Mouse (Mus musculus): ENCODE measurements at regions not wholly inside any gene's neighbourhood (a gene's known extent, or its start where the extent isn't known, plus 50 kb on each side); places are given as distances from the start of the nearest gene placed in this dataset.

- no peak for DNase-seq (ENCODE audit: low read depth, low spot score)
These were observed 721.7 kb upstream of the Cited2 start for GRCm38 (mm10) chr10:17001320-17001719.

- DNase-seq (ENCODE audit: low read depth, low spot score) = no peak
These were observed 719.7 kb upstream of the Cited2 start for GRCm38 (mm10) chr10:17003123-17003849.

DNA sequence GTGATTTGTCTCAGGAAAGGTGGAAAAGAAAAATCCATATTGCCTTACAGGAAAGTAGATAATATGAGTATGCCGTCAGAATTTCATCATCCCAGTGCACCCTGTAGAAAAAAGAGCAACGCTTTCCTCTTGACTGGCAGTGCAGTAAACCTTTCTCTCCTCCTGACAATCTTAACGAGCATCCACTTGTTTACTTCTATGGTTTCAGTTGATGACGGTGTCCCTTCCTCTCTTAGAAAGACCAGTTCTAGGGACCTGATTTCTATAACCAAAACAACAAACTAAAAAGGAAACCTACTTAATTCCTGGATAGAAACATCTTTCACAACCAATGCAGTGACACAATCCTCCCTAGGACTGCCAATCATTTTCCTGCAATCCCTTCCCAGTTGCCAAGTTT, 714.3 kb upstream of the Cited2 start:
- DNase-seq (ENCODE audit: low read depth, low spot score) = no peak

- DNase-seq (ENCODE audit: low read depth, low spot score) = no peak
These were observed 713.0 kb upstream of the Cited2 start for GRCm38 (mm10) chr10:17010047-17010446.

GRCm38 (mm10) chr10:17011876-17012275, 711.1 kb upstream of the Cited2 start:
- DNase-seq (ENCODE audit: low read depth, low spot score) = no peak

DNA sequence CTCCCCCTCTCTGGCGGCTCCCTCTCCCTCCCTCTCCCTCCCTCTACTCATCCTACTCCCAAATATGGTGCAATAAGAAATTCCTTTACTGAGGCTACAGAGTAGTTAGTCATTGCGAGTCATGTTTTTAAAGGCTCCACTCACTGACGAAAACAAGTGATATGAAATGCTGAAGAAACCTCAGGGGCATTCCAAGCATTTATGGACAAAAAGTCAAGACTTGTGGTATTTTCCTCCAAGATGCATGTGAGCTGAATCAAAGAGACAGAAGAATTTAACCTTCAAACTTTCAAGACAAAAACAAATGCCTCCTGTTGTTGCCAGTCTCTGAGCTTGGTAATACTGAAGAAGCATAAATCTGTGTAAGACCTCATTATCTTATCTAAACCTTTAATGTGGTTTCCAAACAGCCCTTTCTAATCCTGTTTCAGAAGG, 710.5 kb upstream of the Cited2 start:
- no peak for DNase-seq (ENCODE audit: low read depth, low spot score)

- DNase-seq (ENCODE audit: low read depth, low spot score) = no peak
These were observed 708.2 kb upstream of the Cited2 start for GRCm38 (mm10) chr10:17014826-17015225.

DNA sequence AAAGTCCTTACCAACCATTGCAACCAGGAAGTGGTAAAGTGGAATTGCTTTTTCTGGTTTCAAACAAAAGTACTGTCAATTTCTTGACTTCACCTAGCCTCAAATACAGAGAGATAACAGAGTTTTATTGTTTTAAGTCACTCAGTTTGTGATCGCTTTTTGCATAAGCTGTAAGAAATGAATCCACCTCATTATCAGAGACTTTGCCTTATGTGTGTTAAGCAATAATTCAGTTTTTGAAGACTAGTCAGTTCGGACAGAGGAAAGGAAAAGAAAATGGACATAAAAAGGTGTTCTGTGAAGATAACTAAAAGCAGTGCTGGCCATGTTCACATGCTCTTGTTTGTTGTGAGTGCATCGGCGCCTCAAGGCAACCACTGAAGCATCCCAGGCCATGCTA, 706.2 kb upstream of the Cited2 start:
- no peak for DNase-seq (ENCODE audit: low read depth, low spot score)

- DNase-seq (ENCODE audit: low read depth, low spot score) = no peak
These were observed 700.5 kb upstream of the Cited2 start for GRCm38 (mm10) chr10:17022216-17023158.

- DNase-seq (ENCODE audit: low read depth, low spot score) = no peak
These were observed 699.3 kb upstream of the Cited2 start for GRCm38 (mm10) chr10:17023571-17024293.

DNA sequence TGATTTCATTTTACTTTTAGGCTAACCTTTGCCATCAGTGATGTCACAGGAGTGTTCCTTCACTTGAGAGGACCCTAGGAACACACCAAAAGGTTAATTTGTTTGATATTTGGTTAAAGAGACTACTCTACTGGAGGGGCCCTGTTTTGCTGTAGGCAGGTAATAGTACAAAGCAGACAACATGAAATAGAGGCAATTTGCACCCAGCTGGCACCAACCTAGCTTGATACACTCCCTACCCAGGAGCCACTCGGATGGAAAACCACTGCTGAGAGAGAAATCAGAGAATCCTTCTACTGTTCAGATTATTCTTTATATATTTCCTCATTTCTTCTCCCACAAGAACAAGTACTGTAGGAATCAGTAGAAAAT, 698.7 kb upstream of the Cited2 start:
- DNase-seq (ENCODE audit: low read depth, low spot score) = no peak

GRCm38 (mm10) chr10:17034892-17035775, 687.9 kb upstream of the Cited2 start:
- DNase-seq (ENCODE audit: low read depth, low spot score) = no peak

GRCm38 (mm10) chr10:17038259-17039043, 684.6 kb upstream of the Cited2 start:
- no peak for DNase-seq (ENCODE audit: low read depth, low spot score)

GRCm38 (mm10) chr10:17042090-17042489, 680.9 kb upstream of the Cited2 start:
- no peak for DNase-seq (ENCODE audit: low read depth, low spot score)

DNA sequence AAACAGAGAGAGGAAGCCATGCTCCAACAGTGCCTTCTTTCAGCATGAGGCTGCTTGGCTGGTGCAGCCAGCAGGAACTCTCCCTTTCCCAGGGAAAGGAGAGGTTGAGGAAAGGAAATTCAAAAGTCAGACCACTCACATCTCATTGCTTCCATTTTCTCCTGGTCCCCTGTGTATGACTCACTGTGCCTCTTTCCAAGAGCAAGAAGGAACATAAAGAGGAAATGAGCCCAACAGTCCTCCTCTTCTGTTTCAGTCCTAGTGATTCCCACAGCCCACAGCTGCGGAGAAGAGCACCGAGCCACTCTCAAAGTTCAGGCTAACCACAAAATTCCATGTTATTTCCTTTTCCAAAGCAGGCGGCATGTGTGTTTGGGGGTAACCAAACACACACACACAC, 680.0 kb upstream of the Cited2 start:
- DNase-seq (ENCODE audit: low read depth, low spot score) = no peak

GRCm38 (mm10) chr10:17046765-17047164, 676.3 kb upstream of the Cited2 start:
- DNase-seq (ENCODE audit: low read depth, low spot score) = no peak

GRCm38 (mm10) chr10:17072906-17073305, 650.1 kb upstream of the Cited2 start:
- no peak for DNase-seq (ENCODE audit: low read depth, low spot score)

- no peak for DNase-seq (ENCODE audit: low read depth, low spot score)
These were observed 649.0 kb upstream of the Cited2 start for GRCm38 (mm10) chr10:17074013-17074401.

GRCm38 (mm10) chr10:17074402-17075027, 648.5 kb upstream of the Cited2 start:
- no peak for DNase-seq (ENCODE audit: low read depth, low spot score)

- no peak for DNase-seq (ENCODE audit: low read depth, low spot score)
These were observed 647.9 kb upstream of the Cited2 start for GRCm38 (mm10) chr10:17075147-17075546.

All from embryo, embryonic 11.5 days (tissue).